Mouse (Mus musculus) spleen, adult 2 months (tissue): ENCODE results near the gene Cd8a. TPM values are rescaled to one million over a fixed set of nuclear protein-coding genes. Genes with fewer than 3 reads are reported as not detected.

Source experiments
- DNase-seq, 2 experiments: peaks; one replicate each; pipeline versions ENCODE4 v3.0.0 to v3.0.0-alpha.2; 2012 to 2021; ENCODE audit warnings: low spot score in 2 of 2, low read depth in 1 of 2
- H3K27ac ChIP-seq: fragments of 200-500 bp; 2 replicates; pipeline ENCODE4 v1.5.1; 2012; ENCODE audit warnings: low read length, inconsistent platforms; ENCODE audit not compliant: insufficient read depth
- H3K27me3 ChIP-seq: fragments of 200-500 bp; 2 replicates; pipeline ENCODE4 v1.6.1; 2012; ENCODE audit warnings: mild to moderate bottlenecking, moderate library complexity, low read length, inconsistent platforms; ENCODE audit not compliant: control insufficient read depth, insufficient read depth
- H3K36me3 ChIP-seq: fragments of 200-500 bp; 2 replicates; pipeline ENCODE4 v1.6.1; 2012; ENCODE audit warnings: mild to moderate bottlenecking, low read length, inconsistent platforms; ENCODE audit not compliant: control insufficient read depth, insufficient read depth
- H3K4me1 ChIP-seq: fragments of 200-500 bp; 2 replicates; pipeline ENCODE4 v1.6.1; 2011; ENCODE audit warnings: inconsistent platforms; ENCODE audit not compliant: control insufficient read depth, insufficient read depth, insufficient read length
- H3K4me3 ChIP-seq: fragments of 200-500 bp; 2 replicates; pipeline ENCODE4 v1.5.1; 2011; ENCODE audit warnings: mild to moderate bottlenecking, inconsistent platforms; ENCODE audit not compliant: insufficient read depth, insufficient read length; ENCODE audit errors: extremely low read depth
- CTCF ChIP-seq: fragments of 200-500 bp; IDR thresholded peaks from 2 replicates; pipeline ENCODE4 v1.5.1; 2011; ENCODE audit warnings: mild to moderate bottlenecking, inconsistent platforms; ENCODE audit not compliant: insufficient read depth, insufficient read length, insufficient replicate concordance; ENCODE audit errors: extremely low read depth
- POLR2A ChIP-seq: fragments of 200-500 bp; IDR thresholded peaks from 2 replicates; pipeline ENCODE4 v1.6.1; 2011; ENCODE audit warnings: low read depth, low read length, inconsistent platforms
- WGBS: fragments of 180-500 bp; shearing (Covaris S2); methylation state at CpG from one replicate; pipeline ENCODE4 v1.1.7; 2018; 5-methylcytosine and 5-hydroxymethylcytosine counted together
- polyA plus RNA-seq: library from polyadenylated mRNA; depleted of rRNA; stranded (reverse); fragments of >200 nt; gene quantifications from 2 replicates; pipeline ENCODE4 v1.2.3, GENCODE M21; 2012

Gene Cd8a
- polyA plus RNA-seq, 1 experiment, result 28.5 TPM

GRCm38 (mm10) chr6:71352201-71352600 is 21.0 kb upstream of the Cd8a start:
- H3K4me3 ChIP-seq, result no peak overlapping the region
- no peak for DNase-seq
- H3K27me3 ChIP-seq, result no peaks in the 10 kb centered on the region
- 74% methylated on average over 6 of the region's 6 CpGs for WGBS
- H3K4me1 ChIP-seq, result no peaks in the 10 kb centered on the region
- TF ChIP-seq CTCF, result no peak
- TF ChIP-seq POLR2A, result no peak
- no peaks in the 10 kb centered on the region for H3K36me3 ChIP-seq
- H3K27ac ChIP-seq, result peak overlapping the region; percentile 79

DNA sequence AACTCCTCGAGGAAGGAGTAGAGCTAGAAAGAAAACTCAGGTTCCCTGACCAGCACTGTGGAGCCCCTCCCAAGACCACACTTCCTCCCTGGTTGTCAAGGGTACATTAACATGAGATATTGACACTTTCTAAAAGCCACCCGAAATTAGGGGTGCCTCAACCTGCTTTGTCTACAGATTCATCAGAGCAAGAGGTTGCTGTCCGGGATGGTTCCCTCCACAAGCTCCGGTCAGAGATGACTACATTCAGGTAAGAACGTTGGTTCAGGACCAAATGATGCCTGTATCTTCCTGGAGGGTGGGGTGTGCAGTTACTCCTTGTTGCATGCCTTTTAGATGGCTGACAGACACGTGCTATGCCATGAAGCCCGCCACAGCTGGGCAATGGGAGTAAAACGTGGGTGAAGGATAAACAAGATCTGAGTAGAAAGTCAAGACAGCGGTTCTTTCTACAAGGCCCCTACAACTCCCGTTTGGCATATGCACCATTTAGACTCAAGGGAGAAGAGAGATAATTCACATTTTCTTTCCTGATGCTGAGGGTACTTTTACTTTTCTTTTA is 20.3 kb upstream of the Cd8a start:
- TF ChIP-seq CTCF, result no peak
- no peak for TF ChIP-seq POLR2A
- H3K4me3 ChIP-seq, result peak overlapping the region; percentile 37; the same call in 1 of the 2 replicates
- no peaks in the 10 kb centered on the region for H3K36me3 ChIP-seq
- WGBS, result 71% methylated on average over 10 of the region's 10 CpGs
- H3K27ac ChIP-seq, result peak overlapping the region; percentile 79
- H3K4me1 ChIP-seq, result no peaks in the 10 kb centered on the region
- no peaks in the 10 kb centered on the region for H3K27me3 ChIP-seq
- no peak for DNase-seq

GRCm38 (mm10) chr6:71353722-71354121 is 19.5 kb upstream of the Cd8a start:
- peak overlapping the region; percentile 37 for H3K4me3 ChIP-seq
- TF ChIP-seq POLR2A (no peak), CTCF (no peak)
- DNase-seq, result no peak

DNA sequence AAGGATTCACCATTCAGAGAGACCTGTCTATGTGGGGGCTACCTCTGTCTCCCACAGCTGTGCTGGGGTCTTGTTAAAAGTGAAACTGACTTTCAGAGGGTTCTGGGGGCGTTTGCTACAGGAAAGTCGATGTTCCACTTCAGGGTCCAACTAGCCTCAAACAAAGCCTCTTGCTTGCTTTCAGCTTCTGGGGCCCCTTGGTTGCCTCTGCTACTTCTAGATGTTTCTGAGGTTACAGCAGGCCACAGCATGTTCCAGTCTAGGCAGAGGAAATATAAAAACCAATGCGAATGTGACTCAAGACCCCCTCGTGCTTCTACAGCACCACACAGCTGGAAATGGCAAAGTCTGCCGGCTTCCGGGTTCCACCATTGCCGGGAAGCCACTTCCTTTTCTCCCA is 15.7 kb upstream of the Cd8a start:
- H3K36me3 ChIP-seq, result no peaks in the 10 kb centered on the region
- peak in 1 of 2 experiments; percentile 32 for DNase-seq
- no peak overlapping the region for H3K4me3 ChIP-seq
- no peaks in the 10 kb centered on the region for H3K27me3 ChIP-seq
- no peaks in the 10 kb centered on the region for H3K4me1 ChIP-seq
- 69% methylated on average over 7 of the region's 7 CpGs for WGBS
- peak overlapping the region; percentile 52 for H3K27ac ChIP-seq
- TF ChIP-seq CTCF (no peak), POLR2A (no peak)

More at GRCm38 (mm10) chr6:71353722-71354121, 19.5 kb upstream of the Cd8a start:
- H3K36me3 ChIP-seq, result no peaks in the 10 kb centered on the region
- no peaks in the 10 kb centered on the region for H3K27me3 ChIP-seq
- no peaks in the 10 kb centered on the region for H3K4me1 ChIP-seq
- peak overlapping the region; percentile 79 for H3K27ac ChIP-seq
- 64% methylated on average over 2 of the region's 2 CpGs for WGBS

DNA sequence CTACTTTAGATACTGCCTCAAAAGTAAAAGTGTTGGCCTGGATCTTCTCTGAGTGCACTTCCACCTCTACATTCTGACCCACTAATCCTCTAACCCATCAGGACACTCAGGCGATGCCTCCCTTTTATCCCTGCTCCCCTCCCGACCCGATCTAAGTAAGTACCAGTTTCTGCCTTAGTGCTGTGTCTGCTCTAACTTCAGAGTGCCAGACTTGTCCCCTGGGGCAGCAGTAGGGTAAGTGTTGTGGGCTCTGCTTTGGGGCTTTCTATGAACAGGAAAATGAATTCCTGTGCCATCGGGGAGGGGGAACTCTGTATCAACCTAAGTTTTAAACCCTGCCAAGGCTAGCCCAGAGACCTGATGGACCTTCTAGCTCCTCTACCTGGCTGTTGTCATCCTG is 13.0 kb upstream of the Cd8a start:
- TF ChIP-seq CTCF (no peak), POLR2A (no peak)
- Histone ChIP-seq H3K27ac (peak overlapping the region; percentile 9), H3K4me1 (no peaks in the 10 kb centered on the region), H3K27me3 (no peaks in the 10 kb centered on the region), H3K36me3 (no peaks in the 10 kb centered on the region), H3K4me3 (no peak overlapping the region)
- WGBS, result 66% methylated on average over 4 of the region's 4 CpGs
- DNase-seq, result no peak

DNA sequence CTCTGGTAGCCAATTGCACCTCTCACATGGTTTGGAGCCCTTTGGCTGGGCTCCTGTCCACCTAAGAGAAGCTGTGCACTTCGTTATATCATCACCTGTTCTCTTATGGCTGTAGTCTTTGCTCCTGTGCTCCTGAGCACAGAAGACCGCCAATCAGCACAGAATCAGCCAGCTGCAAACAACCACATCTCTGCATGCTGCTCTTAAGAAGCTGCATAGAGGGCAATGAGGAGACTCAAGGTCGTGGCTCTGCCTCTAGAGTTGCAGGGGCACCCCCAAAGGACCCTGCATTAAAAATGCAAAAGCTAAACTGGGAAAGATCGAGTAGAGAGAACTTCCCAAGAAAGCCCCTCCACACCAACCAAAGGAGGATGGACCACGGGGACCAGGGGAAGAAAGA is 12.5 kb upstream of the Cd8a start:
- H3K27me3 ChIP-seq, result no peaks in the 10 kb centered on the region
- no peaks in the 10 kb centered on the region for H3K36me3 ChIP-seq
- no peak overlapping the region for H3K4me3 ChIP-seq
- DNase-seq, result no peak
- H3K4me1 ChIP-seq, result no peaks in the 10 kb centered on the region
- H3K27ac ChIP-seq, result no peak overlapping the region; the same call in 1 of the 2 replicates
- WGBS, result 57% methylated on average over 5 of the region's 5 CpGs
- no peak for TF ChIP-seq POLR2A
- TF ChIP-seq CTCF, result no peak

DNA sequence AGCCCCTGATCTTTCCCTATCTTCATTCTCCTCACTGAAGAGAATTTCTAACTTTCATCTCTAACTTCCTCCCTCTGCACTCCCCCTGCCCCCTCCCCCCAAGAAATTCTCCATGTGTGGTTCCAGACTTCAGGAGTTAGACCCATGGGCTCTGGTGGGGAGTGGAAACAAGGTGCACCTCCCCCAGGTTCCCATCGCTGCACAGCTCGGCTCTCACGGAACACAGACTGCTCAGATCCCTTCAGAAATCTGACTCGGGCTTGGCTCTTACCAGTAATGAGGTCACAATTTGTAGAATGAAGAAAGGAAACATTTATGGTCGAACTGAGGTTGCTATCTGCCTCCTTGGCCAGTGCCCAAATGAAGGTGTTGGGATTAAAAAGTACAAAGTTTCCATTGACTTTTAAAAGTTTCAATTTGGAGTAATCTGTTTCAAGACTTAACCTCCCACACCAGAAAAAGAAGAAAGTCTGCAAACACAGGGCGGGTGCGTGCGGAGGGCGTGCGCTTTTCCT is 12.0 kb upstream of the Cd8a start:
- 78% methylated on average over 10 of the region's 10 CpGs for WGBS

More for the DNA sequence above, 12.0 kb upstream of the Cd8a start:
- no peak overlapping the region for H3K4me3 ChIP-seq
- H3K36me3 ChIP-seq, result no peaks in the 10 kb centered on the region
- no peak overlapping the region for H3K27ac ChIP-seq
- no peaks in the 10 kb centered on the region for H3K4me1 ChIP-seq
- TF ChIP-seq POLR2A, result no peak
- no peak for TF ChIP-seq CTCF
- H3K27me3 ChIP-seq, result no peaks in the 10 kb centered on the region
- DNase-seq, result no peak
